Mouse (Mus musculus) CD4-positive, CD25-positive, alpha-beta regulatory T cell (primary cell): ENCODE measurements around the gene Tomt. TPM values are rescaled to one million over a fixed set of nuclear protein-coding genes. Genes with fewer than 3 reads are reported as not detected.

Source experiments
- polyA plus RNA-seq: library from polyadenylated mRNA; unstranded; fragments of 100-300 nt; shearing (Covaris generic); gene quantifications from one replicate; pipeline ENCODE4 v1.2.1, GENCODE M21; 2017

Tomt gene
- 0.77 TPM for polyA plus RNA-seq

DNA sequence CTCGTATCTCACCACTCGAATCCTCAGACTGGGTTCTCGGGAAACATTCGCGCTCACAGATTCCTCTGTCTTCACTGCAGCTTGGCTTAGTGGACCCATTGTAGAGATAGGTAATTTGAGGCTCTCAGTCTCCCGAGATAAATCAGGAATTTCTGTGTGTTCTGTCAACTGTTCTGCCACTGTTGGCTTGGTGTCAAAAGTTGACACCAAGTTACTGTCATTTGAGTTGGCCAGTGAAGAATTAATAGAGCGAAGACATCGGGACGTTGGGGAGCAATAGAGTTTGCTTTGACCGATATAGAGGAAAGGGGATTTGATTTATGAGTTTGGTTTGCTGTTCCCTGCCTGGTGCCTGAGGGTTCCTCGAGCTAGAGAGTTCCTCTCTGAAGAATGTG lies at the start of gene Tomt:
Gene Tomt (minus strand): TSS at position 73 of the 395 bp plus-strand sequence.

DNA sequence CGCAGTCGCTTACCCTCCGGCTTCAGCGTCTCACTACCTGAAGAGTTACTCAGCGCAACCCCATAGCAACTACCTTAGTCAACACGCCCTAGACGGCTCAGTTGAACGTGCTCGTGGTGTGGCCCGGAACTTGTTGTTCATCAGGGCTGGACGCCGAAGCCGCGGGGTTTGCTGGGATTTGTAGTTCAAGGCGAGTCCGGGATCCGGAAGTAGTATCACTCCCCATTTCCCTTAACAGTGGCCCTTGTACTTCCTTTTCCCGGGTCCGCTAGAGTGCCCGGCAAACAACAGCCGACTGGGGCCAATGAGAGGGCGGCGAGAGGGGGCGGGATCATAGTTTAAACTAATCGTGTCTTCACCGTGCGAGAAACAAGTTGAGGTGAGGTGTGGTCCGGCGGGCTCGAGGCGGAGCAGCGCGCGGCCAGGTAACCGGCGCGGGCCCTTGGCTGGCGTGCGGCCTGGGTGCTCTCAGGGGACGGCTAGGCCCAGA lies 27.6 kb upstream of the Tomt start, which contains the start of the genes Lrrc51 and Numa1:
Gene Lrrc51 (minus strand): TSS at position 145 of the 490 bp plus-strand sequence.
Gene Numa1 (plus strand): TSS at position 361 of the 490 bp plus-strand sequence.

DNA sequence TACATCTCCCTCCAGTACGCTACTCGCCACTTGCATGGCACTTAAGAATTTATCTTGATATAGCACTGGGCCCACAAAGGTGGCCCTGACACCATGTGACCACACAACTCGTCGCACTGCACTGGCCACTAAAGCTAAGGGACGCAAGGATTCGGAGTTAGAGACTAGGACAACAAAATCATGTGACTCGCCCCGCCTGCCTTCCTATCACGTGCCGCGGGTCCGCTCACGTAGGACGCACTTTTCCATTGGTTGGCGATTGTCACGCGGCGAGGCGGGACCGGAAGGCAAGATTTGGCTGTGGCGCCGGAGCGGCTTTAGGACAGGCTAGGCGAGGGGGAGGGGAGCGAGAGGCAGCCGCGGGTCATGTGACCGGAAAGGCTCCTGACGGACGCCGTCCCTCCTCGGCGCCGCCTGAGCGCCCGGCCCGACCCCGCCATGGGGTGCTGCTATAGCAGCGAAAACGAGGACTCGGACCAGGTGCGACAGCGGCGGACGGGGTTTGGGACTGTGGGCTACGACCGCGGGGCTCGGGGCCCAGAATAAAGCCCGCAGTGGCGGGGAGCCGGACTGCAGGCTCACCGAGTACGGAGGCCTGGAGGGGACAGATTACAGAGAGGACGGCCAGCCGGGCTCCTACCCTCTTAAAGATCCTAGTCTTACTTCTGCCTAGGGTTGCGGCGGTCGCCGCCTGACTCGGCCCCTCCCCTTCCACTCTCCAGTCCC lies 435 bp downstream of the Tomt start, which contains the start of gene Lamtor1:
Gene Lamtor1 (plus strand): TSS at position 344 of the 726 bp plus-strand sequence.

DNA sequence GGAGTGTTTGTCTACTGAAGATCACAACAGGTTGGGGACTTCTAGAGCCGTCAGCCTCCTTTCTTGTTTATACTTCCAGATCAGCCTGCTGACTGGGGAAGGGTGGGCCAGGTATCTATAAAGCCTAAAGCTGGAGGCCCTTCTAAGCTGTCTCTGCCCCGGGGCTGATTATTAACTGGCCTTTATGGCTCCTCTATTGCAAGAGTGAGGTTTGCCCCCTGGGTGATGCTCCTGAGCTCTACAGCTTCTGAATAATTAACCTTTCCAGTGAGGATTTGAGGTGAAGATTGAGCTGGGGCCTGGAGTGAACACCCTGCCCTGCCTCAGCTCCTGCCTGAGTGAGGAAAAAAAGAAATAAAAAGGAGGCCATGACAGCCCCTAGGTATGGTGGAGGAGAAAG lies 35.5 kb downstream of the Tomt start, which contains the start of gene Folr1:
Gene Folr1 (minus strand): TSS at position 160 of the 400 bp plus-strand sequence.

DNA sequence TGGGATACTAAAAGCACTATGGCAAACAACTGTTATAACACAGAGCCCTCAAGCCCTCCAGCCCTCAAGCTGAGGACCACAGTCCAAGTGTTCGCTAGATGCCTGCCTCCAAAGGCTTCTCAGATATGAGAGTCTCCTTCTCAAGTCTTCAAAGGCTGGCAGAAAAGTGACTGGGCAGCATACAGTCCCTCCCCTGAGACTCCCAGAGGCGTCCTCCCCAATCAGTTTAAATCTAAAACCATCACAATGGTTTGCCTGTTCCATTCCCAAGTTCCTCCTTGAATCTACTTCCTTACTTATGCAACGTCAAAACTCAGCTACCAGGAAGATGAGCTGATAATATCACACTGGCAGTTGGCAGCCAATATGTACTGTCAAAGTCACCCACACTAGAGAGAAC lies 42.7 kb downstream of the Tomt start, which contains the start of gene Anapc15:
Gene Anapc15 (plus strand): TSS at position 301 of the 400 bp plus-strand sequence.

DNA sequence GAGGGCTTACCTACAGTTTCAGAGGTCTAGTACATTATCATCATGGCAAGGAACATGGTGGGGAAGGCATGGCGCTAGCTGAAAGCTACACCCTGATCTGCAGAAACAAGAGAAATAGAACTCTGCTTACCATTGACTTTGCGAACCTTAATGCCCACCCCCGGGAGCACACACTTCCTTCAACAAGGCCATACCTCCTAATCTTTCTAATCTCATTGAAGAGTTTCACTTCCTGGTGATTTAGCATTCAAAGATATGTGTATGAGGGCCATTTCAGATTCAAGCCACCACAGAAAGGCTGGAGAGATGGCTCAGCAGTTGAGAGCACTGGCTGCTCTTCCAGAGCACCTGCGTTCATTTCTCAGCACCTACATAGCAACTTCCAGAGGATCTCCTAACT lies 49.1 kb downstream of the Tomt start, which contains the start of gene Folr2:
Gene Folr2 (minus strand): TSS at position 101 of the 400 bp plus-strand sequence.

Other genes starting within 250 kb of the Tomt start
- gene Clpb, start 242.7 kb downstream of the Tomt start, polyA plus RNA-seq: 23.0 TPM
- gene Phox2a, start 88.0 kb downstream of the Tomt start, polyA plus RNA-seq: not detected
- 7.6 TPM for gene Inppl1, start 68.1 kb downstream of the Tomt start, polyA plus RNA-seq
- 0.45 TPM for gene Folr2, start 49.2 kb downstream of the Tomt start, polyA plus RNA-seq
- 45.9 TPM for gene Anapc15, start 42.6 kb downstream of the Tomt start, polyA plus RNA-seq
- gene Folr1, start 35.6 kb downstream of the Tomt start, polyA plus RNA-seq: not detected
- 138 TPM for gene Lamtor1, start 455 bp downstream of the Tomt start, polyA plus RNA-seq
- 3.8 TPM for gene Lrrc51, start 27.5 kb upstream of the Tomt start, polyA plus RNA-seq
- gene Numa1, start 27.8 kb upstream of the Tomt start, polyA plus RNA-seq: 153 TPM
- 6.2 TPM for gene Il18bp, start 112.3 kb upstream of the Tomt start, polyA plus RNA-seq
- gene Rnf121, start 159.1 kb upstream of the Tomt start, polyA plus RNA-seq: 21.9 TPM
- 29.7 TPM for gene Xndc1, start 159.2 kb upstream of the Tomt start, polyA plus RNA-seq
- gene Xntrpc, start 159.4 kb upstream of the Tomt start, polyA plus RNA-seq: 0.99 TPM
- not detected for gene Trpc2, start 176.8 kb upstream of the Tomt start, polyA plus RNA-seq
- 0.12 TPM for gene Art1, start 195.4 kb upstream of the Tomt start, polyA plus RNA-seq
- gene Art5, start 203.1 kb upstream of the Tomt start, polyA plus RNA-seq: 0.92 TPM
- not detected for gene Chrna10, start 210.5 kb upstream of the Tomt start, polyA plus RNA-seq